Mouse (Mus musculus): ENCODE results near the gene Nova2.

- TF ChIP-seq POLR2A (IDR thresholded peaks at IDR 0.05; ENCODE audit: low read depth, low read length): no peak
- no peak for TF ChIP-seq CTCF (IDR thresholded peaks at IDR 0.05; ENCODE audit: extremely low read depth, insufficient read depth, insufficient read length, insufficient replicate concordance)
These were observed 41.9 kb downstream of the Nova2 start for GRCm38 (mm10) chr7:18967603-18968002.
